Mouse (Mus musculus): Measurements from ENCODE around the gene Gsdme.

The Gsdme gene

GRCm38 (mm10) chr6:50187955-50188354 lies 75.7 kb downstream of the Gsdme start:
- no peak for DNase-seq (ENCODE audit: low spot score)

- no peak for DNase-seq (ENCODE audit: low spot score)
Measured at GRCm38 (mm10) chr6:50180189-50180588, 83.5 kb downstream of the Gsdme start.

- DNase-seq (ENCODE audit: low spot score), result no peak
Measured at GRCm38 (mm10) chr6:50175736-50176135, 87.9 kb downstream of the Gsdme start.

GRCm38 (mm10) chr6:50169771-50170170 lies 93.9 kb downstream of the Gsdme start:
- DNase-seq (ENCODE audit: low spot score), result no peak

- no peak for DNase-seq (ENCODE audit: low spot score)
Measured at GRCm38 (mm10) chr6:50168821-50169220, 94.8 kb downstream of the Gsdme start.

- no peak for DNase-seq (ENCODE audit: low spot score)
Measured at GRCm38 (mm10) chr6:50163013-50163412, 100.6 kb downstream of the Gsdme start.

GRCm38 (mm10) chr6:50159842-50160241 lies 103.8 kb downstream of the Gsdme start:
- no peak for DNase-seq (ENCODE audit: low spot score)

GRCm38 (mm10) chr6:50149378-50149777 lies 114.3 kb downstream of the Gsdme start:
- DNase-seq (ENCODE audit: low spot score), result no peak

- DNase-seq (ENCODE audit: low spot score), result no peak
Measured at GRCm38 (mm10) chr6:50146158-50146557, 117.5 kb downstream of the Gsdme start.

GRCm38 (mm10) chr6:50139526-50139925 lies 124.1 kb downstream of the Gsdme start:
- no peak for DNase-seq (ENCODE audit: low spot score)
